Mouse (Mus musculus) neural tube, embryonic 14.5 days (tissue): ENCODE results near the gene Olfr676. TPM values are rescaled to one million over a fixed set of nuclear protein-coding genes. Genes with fewer than 3 reads are reported as not detected.
A peak's percentile ranks its signal among the peaks of the same experiment; 100 is the strongest.
"Not testable (repeated sequence)": the region's sequence is repeated elsewhere in the genome, so short reads cannot be mapped to it uniquely, and the experiment has no call there.

ENCODE experiments used
- ATAC-seq: fragments of 200-750 bp; cut with Nextera tagmentation; 2 replicates; pipeline ENCODE4 v1.8.0; 2017; ENCODE audit warnings: low read depth, mild to moderate bottlenecking, moderate TSS enrichment, moderate library complexity
- H3K27ac ChIP-seq: fragments of 300-500 bp; sonication (generic); 2 replicates; pipeline ENCODE4 v1.5.1; 2014; ENCODE audit warnings: low read depth, mild to moderate bottlenecking, control low read depth, low read length, moderate library complexity, mixed read lengths
- H3K27me3 ChIP-seq: fragments of 300-500 bp; sonication (generic); 2 replicates; pipeline ENCODE4 v1.6.1; 2014; ENCODE audit warnings: low read length; ENCODE audit not compliant: control insufficient read depth, insufficient read depth
- H3K36me3 ChIP-seq: fragments of 300-500 bp; sonication (generic); 2 replicates; pipeline ENCODE4 v1.6.1; 2014; ENCODE audit warnings: low read length, mixed read lengths; ENCODE audit not compliant: control insufficient read depth, insufficient read depth
- H3K4me1 ChIP-seq: fragments of 300-500 bp; sonication (generic); 2 replicates; pipeline ENCODE4 v1.6.1; 2014; ENCODE audit warnings: low read length; ENCODE audit not compliant: control insufficient read depth, insufficient read depth
- H3K4me2 ChIP-seq: fragments of 300-500 bp; sonication (generic); 2 replicates; pipeline ENCODE4 v1.6.1; 2014; ENCODE audit warnings: mild to moderate bottlenecking, low read depth, low read length, control low read depth
- H3K4me3 ChIP-seq: fragments of 300-500 bp; sonication (generic); 2 replicates; pipeline ENCODE4 v1.5.1; 2014; ENCODE audit warnings: low read depth, low read length, control low read depth, mixed read lengths
- H3K9ac ChIP-seq: fragments of 300-500 bp; sonication (generic); replicated peaks from 2 replicates; pipeline ENCODE4 v1.6.1; 2014; ENCODE audit warnings: low read depth, mild to moderate bottlenecking, control low read depth, low read length, mixed read lengths
- H3K9me3 ChIP-seq: fragments of 300-500 bp; sonication (generic); 2 replicates; pipeline ENCODE4 v1.6.1; 2016; ENCODE audit warnings: low read length; ENCODE audit not compliant: control insufficient read depth
- WGBS: fragments of 180-500 bp; shearing (Covaris S2); extraction: QIAGEN DNeasy Blood & Tissue Kit; methylation state at CpG from one replicate; pipeline ENCODE4 v1.1.7; 2014; 5-methylcytosine and 5-hydroxymethylcytosine counted together
- polyA plus RNA-seq: library from polyadenylated mRNA; unstranded; fragments of >200 nt; fragmentation: Nextera tagmentation; extraction: Ambion mirVana; gene quantifications from 2 replicates; pipeline ENCODE4 v1.2.1, GENCODE M21; 2014

The Olfr676 gene
- polyA plus RNA-seq = not detected in 2 replicates

GRCm38 (mm10) chr7:105032398-105032797, at the start of gene Olfr676:
TSS of gene Olfr676 (plus strand) at chr7:105032698.
- no peak for ATAC-seq
- Histone ChIP-seq H3K4me2 (no peak within 1 kb of the TSS), H3K27ac (no peak within 1 kb of the TSS), H3K4me1 (no peaks in the 10 kb centered on the region), H3K9ac (no peak within 1 kb of the TSS), H3K27me3 (no peaks in the 10 kb centered on the region), H3K4me3 (no peak within 1 kb of the TSS), H3K9me3 (no peaks in the 10 kb centered on the region), H3K36me3 (no peaks in the 10 kb centered on the region)

GRCm38 (mm10) chr7:105001929-105002328, 30.6 kb upstream of the Olfr676 start, which contains the start of gene Olfr672:
TSS of gene Olfr672 (minus strand) at chr7:105002029.
- H3K4me3 ChIP-seq = no peak within 1 kb of the TSS

GRCm38 (mm10) chr7:105022530-105022929, 10.0 kb upstream of the Olfr676 start:
- Histone ChIP-seq H3K4me1 (no peaks in the 10 kb centered on the region), H3K27me3 (no peaks in the 10 kb centered on the region), H3K9ac (no peak overlapping the region), H3K9me3 (no peaks in the 10 kb centered on the region), H3K4me3 (no peak overlapping the region), H3K4me2 (no peak overlapping the region), H3K27ac (no peak overlapping the region), H3K36me3 (no peaks in the 10 kb centered on the region)
- no peak for ATAC-seq
- WGBS = 87% methylated on average over 1 of the region's 1 CpGs

More at GRCm38 (mm10) chr7:105001929-105002328, 30.6 kb upstream of the Olfr676 start, which contains the start of gene Olfr672:
- H3K4me1 ChIP-seq = no peaks in the 10 kb centered on the region
- no peak within 1 kb of the TSS for H3K9ac ChIP-seq
- ATAC-seq = no peak
- H3K27me3 ChIP-seq = no peaks in the 10 kb centered on the region
- no peak within 1 kb of the TSS for H3K4me2 ChIP-seq
- no peaks in the 10 kb centered on the region for H3K36me3 ChIP-seq
- no peaks in the 10 kb centered on the region for H3K9me3 ChIP-seq
- H3K27ac ChIP-seq = no peak within 1 kb of the TSS

GRCm38 (mm10) chr7:105028360-105028759, 4.1 kb upstream of the Olfr676 start, which contains the start of gene Olfr675:
TSS of gene Olfr675 (minus strand) at chr7:105028460.
- Histone ChIP-seq H3K9me3 (no peaks in the 10 kb centered on the region), H3K9ac (no peak within 1 kb of the TSS), H3K27me3 (no peaks in the 10 kb centered on the region), H3K4me2 (no peak within 1 kb of the TSS), H3K36me3 (no peaks in the 10 kb centered on the region), H3K27ac (no peak within 1 kb of the TSS), H3K4me3 (no peak within 1 kb of the TSS), H3K4me1 (no peaks in the 10 kb centered on the region)
- 81% methylated on average over 1 of the region's 1 CpGs for WGBS
- no peak for ATAC-seq

- not testable (repeated sequence) for H3K4me1 ChIP-seq, H3K4me2 ChIP-seq, H3K9ac ChIP-seq, H3K4me3 ChIP-seq, H3K9me3 ChIP-seq, H3K27ac ChIP-seq, H3K36me3 ChIP-seq, H3K27me3 ChIP-seq
- ATAC-seq = 0 out of 2 replicates have a peak, but pooled peaks have one; percentile 58
- 48% methylated on average over 5 of the region's 5 CpGs for WGBS
These were observed 1.3 kb downstream of the Olfr676 start for GRCm38 (mm10) chr7:105033836-105034235.

- H3K4me3 ChIP-seq = no peak overlapping the region
- no peak overlapping the region for H3K4me2 ChIP-seq
- no peaks in the 10 kb centered on the region for H3K4me1 ChIP-seq
- no peaks in the 10 kb centered on the region for H3K36me3 ChIP-seq
- no peaks in the 10 kb centered on the region for H3K9me3 ChIP-seq
- H3K27me3 ChIP-seq = no peaks in the 10 kb centered on the region
- no peak overlapping the region for H3K9ac ChIP-seq
- no peak for ATAC-seq
- H3K27ac ChIP-seq = no peak overlapping the region
These were observed 26.5 kb downstream of the Olfr676 start for GRCm38 (mm10) chr7:105058951-105059350.

GRCm38 (mm10) chr7:105064175-105064574, 31.7 kb downstream of the Olfr676 start, which contains the start of gene Olfr678:
TSS of gene Olfr678 (plus strand) at chr7:105064475.
- WGBS = 96% methylated on average over 1 of the region's 1 CpGs
- Histone ChIP-seq H3K4me1 (no peaks in the 10 kb centered on the region), H3K9me3 (no peaks in the 10 kb centered on the region), H3K9ac (no peak within 1 kb of the TSS), H3K27me3 (no peaks in the 10 kb centered on the region), H3K4me3 (no peak within 1 kb of the TSS), H3K36me3 (no peaks in the 10 kb centered on the region), H3K27ac (no peak within 1 kb of the TSS), H3K4me2 (no peak within 1 kb of the TSS)
- ATAC-seq = no peak

GRCm38 (mm10) chr7:105080905-105081304, 48.4 kb downstream of the Olfr676 start, which contains the start of gene Olfr679:
TSS of gene Olfr679 (plus strand) at chr7:105081205.
- ATAC-seq = no peak
- Histone ChIP-seq H3K4me3 (no peak within 1 kb of the TSS), H3K9ac (no peak within 1 kb of the TSS), H3K27ac (no peak within 1 kb of the TSS), H3K4me2 (no peak within 1 kb of the TSS), H3K9me3 (no peaks in the 10 kb centered on the region), H3K36me3 (no peaks in the 10 kb centered on the region), H3K27me3 (no peaks in the 10 kb centered on the region), H3K4me1 (no peaks in the 10 kb centered on the region)
- WGBS = 67% methylated on average over 1 of the region's 1 CpGs
